Mouse (Mus musculus): ENCODE results near the gene Mrpl58. TPM values are rescaled to one million over a fixed set of nuclear protein-coding genes. Genes with fewer than 3 reads are reported as not detected.
A peak's percentile ranks its signal among the peaks of the same experiment; 100 is the strongest.
"Not testable (repeated sequence)": the region's sequence is repeated elsewhere in the genome, so short reads cannot be mapped to it uniquely, and the experiment has no call there.

Gene Mrpl58
- polyA plus RNA-seq, 1 experiment from 2014 or later, result 235 TPM

DNA sequence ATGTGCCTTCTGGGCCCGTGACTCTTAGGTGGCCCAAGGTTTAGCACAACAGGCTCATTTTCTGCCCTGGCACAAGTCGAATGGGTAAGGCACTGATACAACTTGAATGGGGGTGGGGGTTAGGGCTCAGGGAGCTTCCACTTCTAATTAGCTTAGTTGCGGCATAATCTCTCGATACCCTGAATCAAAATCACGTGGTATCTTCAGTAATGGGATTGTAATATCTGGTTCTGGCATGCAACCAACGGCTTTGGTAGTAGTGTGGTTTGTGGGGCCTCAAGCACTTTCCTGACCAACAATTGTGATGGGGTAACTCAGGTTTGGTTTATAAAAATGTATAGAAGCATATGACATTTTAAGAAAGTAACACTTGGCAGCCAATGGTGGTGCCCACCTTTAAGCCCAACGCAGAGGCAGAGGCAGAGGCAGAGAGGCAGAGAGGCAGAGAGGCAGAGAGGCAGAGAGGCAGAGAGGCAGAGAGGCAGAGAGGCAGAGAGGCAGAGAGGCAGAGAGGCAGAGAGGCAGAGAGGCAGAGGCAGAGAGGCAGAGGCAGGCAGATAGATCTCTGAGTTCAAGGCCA lies 48.8 kb downstream of the Mrpl58 start:
- 91% methylated on average over 7 of the region's 7 CpGs for WGBS
- Histone ChIP-seq H3K36me3 (ENCODE audit: control insufficient read depth, insufficient read depth, low read length) (no peaks in the 10 kb centered on the region), H3K4me2 (replicated peaks; ENCODE audit: low read depth, low read length) (no peak overlapping the region), H3K27ac (ENCODE audit: low read depth, low read length) (no peak overlapping the region), H3K4me1 (ENCODE audit: control insufficient read depth, insufficient read depth, low read length) (peaks cover 14% of the 10 kb centered on the region), H3K9ac (ENCODE audit: low read depth, low read length) (no peak overlapping the region), H3K9me3 (ENCODE audit: control insufficient read depth, low read length) (0 out of 2 replicates have a peak, but pooled peaks cover 3% of the 10 kb centered on the region), H3K27me3 (ENCODE audit: control insufficient read depth, insufficient read depth, low read length) (no peaks in the 10 kb centered on the region; the same call in 1 of the 2 replicates), H3K4me3 (ENCODE audit: low read length) (no peak overlapping the region)
- no peak for ATAC-seq (ENCODE audit: low FRiP score, low TSS enrichment)

DNA sequence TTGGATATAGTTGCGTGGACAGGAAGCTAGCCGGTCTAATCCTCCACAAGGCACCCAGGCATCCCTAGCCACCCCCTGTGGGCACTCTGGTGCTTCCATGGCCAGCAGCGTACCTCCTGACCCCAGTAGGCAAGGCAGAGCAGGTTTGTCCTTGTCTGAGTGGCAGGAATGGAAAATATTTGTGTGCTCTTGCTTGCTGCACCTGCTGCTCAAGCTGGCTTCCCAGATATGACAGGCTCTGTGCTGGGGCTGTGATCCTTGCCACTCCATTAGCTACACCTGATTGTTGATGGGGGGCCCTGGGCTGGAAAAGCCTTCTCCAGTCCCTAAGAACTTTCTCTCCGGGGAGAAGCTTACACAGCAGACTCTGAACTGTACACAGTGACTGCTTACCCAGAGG lies 49.8 kb downstream of the Mrpl58 start:
- WGBS, result 56% methylated on average over 4 of the region's 4 CpGs
- H3K4me3 ChIP-seq (ENCODE audit: low read length), result no peak overlapping the region
- 0 out of 2 replicates have a peak, but pooled peaks cover 3% of the 10 kb centered on the region for H3K9me3 ChIP-seq (ENCODE audit: control insufficient read depth, low read length)
- H3K36me3 ChIP-seq (ENCODE audit: control insufficient read depth, insufficient read depth, low read length), result no peaks in the 10 kb centered on the region
- no peak for ATAC-seq (ENCODE audit: low FRiP score, low TSS enrichment)
- H3K27me3 ChIP-seq (ENCODE audit: control insufficient read depth, insufficient read depth, low read length), result no peaks in the 10 kb centered on the region
- no peak overlapping the region for H3K27ac ChIP-seq (ENCODE audit: low read depth, low read length)
- H3K9ac ChIP-seq (ENCODE audit: low read depth, low read length), result no peak overlapping the region
- no peak overlapping the region for H3K4me2 ChIP-seq (replicated peaks; ENCODE audit: low read depth, low read length)
- peaks cover 13% of the 10 kb centered on the region for H3K4me1 ChIP-seq (ENCODE audit: control insufficient read depth, insufficient read depth, low read length)

- WGBS, result 86% methylated on average over 6 of the region's 6 CpGs
- H3K9me3 ChIP-seq (ENCODE audit: control insufficient read depth, low read length); H3K27ac ChIP-seq (ENCODE audit: low read depth, low read length); H3K9ac ChIP-seq (ENCODE audit: low read depth, low read length); ATAC-seq (ENCODE audit: low FRiP score, low TSS enrichment); H3K4me2 ChIP-seq (replicated peaks; ENCODE audit: low read depth, low read length); H3K4me3 ChIP-seq (ENCODE audit: low read length); H3K36me3 ChIP-seq (ENCODE audit: control insufficient read depth, insufficient read depth, low read length); H3K27me3 ChIP-seq (ENCODE audit: control insufficient read depth, insufficient read depth, low read length): not testable (repeated sequence)
- peaks cover 13% of the 10 kb centered on the region for H3K4me1 ChIP-seq (ENCODE audit: control insufficient read depth, insufficient read depth, low read length)
Observed at GRCm38 (mm10) chr11:115454822-115455221, 51.3 kb downstream of the Mrpl58 start.

GRCm38 (mm10) chr11:115455619-115456018 lies 52.1 kb downstream of the Mrpl58 start:
- Histone ChIP-seq H3K4me3 (ENCODE audit: low read length) (no peak overlapping the region), H3K4me1 (ENCODE audit: control insufficient read depth, insufficient read depth, low read length) (peaks cover 6% of the 10 kb centered on the region; the same call in 1 of the 2 replicates), H3K9ac (ENCODE audit: low read depth, low read length) (no peak overlapping the region), H3K36me3 (ENCODE audit: control insufficient read depth, insufficient read depth, low read length) (no peaks in the 10 kb centered on the region), H3K9me3 (ENCODE audit: control insufficient read depth, low read length) (0 out of 2 replicates have a peak, but pooled peaks cover 3% of the 10 kb centered on the region), H3K4me2 (replicated peaks; ENCODE audit: low read depth, low read length) (no peak overlapping the region), H3K27me3 (ENCODE audit: control insufficient read depth, insufficient read depth, low read length) (no peaks in the 10 kb centered on the region), H3K27ac (ENCODE audit: low read depth, low read length) (no peak overlapping the region)
- no peak for ATAC-seq (ENCODE audit: low FRiP score, low TSS enrichment)
- WGBS, result 87% methylated on average over 15 of the region's 15 CpGs

- Histone ChIP-seq H3K4me1 (ENCODE audit: control insufficient read depth, insufficient read depth, low read length) (peaks cover 6% of the 10 kb centered on the region; the same call in 1 of the 2 replicates), H3K27ac (ENCODE audit: low read depth, low read length) (no peak overlapping the region), H3K27me3 (ENCODE audit: control insufficient read depth, insufficient read depth, low read length) (no peaks in the 10 kb centered on the region), H3K4me2 (replicated peaks; ENCODE audit: low read depth, low read length) (no peak overlapping the region), H3K36me3 (ENCODE audit: control insufficient read depth, insufficient read depth, low read length) (no peaks in the 10 kb centered on the region), H3K9me3 (ENCODE audit: control insufficient read depth, low read length) (0 out of 2 replicates have a peak, but pooled peaks cover 3% of the 10 kb centered on the region), H3K9ac (ENCODE audit: low read depth, low read length) (no peak overlapping the region), H3K4me3 (ENCODE audit: low read length) (no peak overlapping the region)
- no peak for ATAC-seq (ENCODE audit: low FRiP score, low TSS enrichment)
- 83% methylated on average over 4 of the region's 5 CpGs for WGBS
Observed at GRCm38 (mm10) chr11:115456182-115456581, 52.6 kb downstream of the Mrpl58 start.

GRCm38 (mm10) chr11:115457405-115457804 lies 53.9 kb downstream of the Mrpl58 start:
- Histone ChIP-seq H3K9ac (ENCODE audit: low read depth, low read length) (no peak overlapping the region), H3K4me3 (ENCODE audit: low read length) (no peak overlapping the region), H3K27ac (ENCODE audit: low read depth, low read length) (no peak overlapping the region), H3K27me3 (ENCODE audit: control insufficient read depth, insufficient read depth, low read length) (no peaks in the 10 kb centered on the region), H3K4me1 (ENCODE audit: control insufficient read depth, insufficient read depth, low read length) (peaks cover 10% of the 10 kb centered on the region; the same call in 1 of the 2 replicates), H3K9me3 (ENCODE audit: control insufficient read depth, low read length) (0 out of 2 replicates have a peak, but pooled peaks cover 3% of the 10 kb centered on the region), H3K36me3 (ENCODE audit: control insufficient read depth, insufficient read depth, low read length) (no peaks in the 10 kb centered on the region), H3K4me2 (replicated peaks; ENCODE audit: low read depth, low read length) (no peak overlapping the region)
- 24% methylated on average over 6 of the region's 6 CpGs for WGBS
- no peak for ATAC-seq (ENCODE audit: low FRiP score, low TSS enrichment)

DNA sequence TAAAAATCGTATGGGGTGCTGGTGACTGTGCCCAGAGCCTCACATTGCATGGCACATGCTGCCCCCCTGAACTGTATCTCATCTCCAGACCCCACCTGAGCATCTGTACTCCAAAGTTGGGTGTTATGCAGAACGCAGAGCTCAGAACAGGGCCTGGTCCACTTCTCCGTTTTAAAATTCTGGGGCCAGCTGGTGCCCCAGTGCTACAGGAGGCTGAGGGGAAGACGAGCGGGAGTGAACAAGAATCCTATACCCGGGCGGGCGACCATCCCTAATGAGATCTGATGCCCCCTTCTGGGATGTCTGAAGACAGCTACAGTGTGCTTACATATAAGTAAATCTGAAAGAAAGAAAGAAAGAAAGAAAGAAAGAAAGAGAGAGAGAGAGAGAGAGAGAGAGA lies 57.4 kb downstream of the Mrpl58 start:
- 32% methylated on average over 8 of the region's 8 CpGs for WGBS
- Histone ChIP-seq H3K27me3 (ENCODE audit: control insufficient read depth, insufficient read depth, low read length) (no peaks in the 10 kb centered on the region), H3K4me3 (ENCODE audit: low read length) (no peak overlapping the region), H3K9ac (ENCODE audit: low read depth, low read length) (no peak overlapping the region), H3K27ac (ENCODE audit: low read depth, low read length) (no peak overlapping the region), H3K4me2 (replicated peaks; ENCODE audit: low read depth, low read length) (no peak overlapping the region), H3K4me1 (ENCODE audit: control insufficient read depth, insufficient read depth, low read length) (peaks cover 10% of the 10 kb centered on the region; the same call in 1 of the 2 replicates), H3K9me3 (ENCODE audit: control insufficient read depth, low read length) (no peaks in the 10 kb centered on the region), H3K36me3 (ENCODE audit: control insufficient read depth, insufficient read depth, low read length) (no peaks in the 10 kb centered on the region)
- no peak for ATAC-seq (ENCODE audit: low FRiP score, low TSS enrichment)

GRCm38 (mm10) chr11:115461846-115462242 lies 58.3 kb downstream of the Mrpl58 start:
- Histone ChIP-seq H3K4me2 (replicated peaks; ENCODE audit: low read depth, low read length) (no peak overlapping the region), H3K9me3 (ENCODE audit: control insufficient read depth, low read length) (no peaks in the 10 kb centered on the region), H3K27ac (ENCODE audit: low read depth, low read length) (no peak overlapping the region), H3K36me3 (ENCODE audit: control insufficient read depth, insufficient read depth, low read length) (no peaks in the 10 kb centered on the region), H3K9ac (ENCODE audit: low read depth, low read length) (peak overlapping the region; percentile 18; the same call in 1 of the 2 replicates), H3K27me3 (ENCODE audit: control insufficient read depth, insufficient read depth, low read length) (no peaks in the 10 kb centered on the region), H3K4me1 (ENCODE audit: control insufficient read depth, insufficient read depth, low read length) (peaks cover 10% of the 10 kb centered on the region; the same call in 1 of the 2 replicates), H3K4me3 (ENCODE audit: low read length) (no peak overlapping the region)
- 72% methylated on average over 5 of the region's 5 CpGs for WGBS
- ATAC-seq (ENCODE audit: low FRiP score, low TSS enrichment), result no peak
